Comparison of ENCODE assay signal across 27 mouse cellular contexts in genomic region chr9:118584838-118585237, GRCm38 (mm10). TPM values are rescaled to one million over a fixed set of nuclear protein-coding genes. Genes with fewer than 3 reads are reported as not detected.
DNase-seq lines count a peak whose midpoint lies in the region; ATAC-seq and TF ChIP-seq lines count a peak whose summit lies in the region.
"Had no signal": no experiment of that assay in that cellular context is flagged by ENCODE, and none has a peak within 500 bp of the region (broad histone marks: within the 10 kb centered on the region; RNA-seq: fewer than 3 reads in every experiment).

No protein-coding gene starts in this region.

- ATAC-seq in heart, postnatal 0 days (ENCODE audit: insufficient read depth, low read depth), result peak; percentile 24; the same call in 1 of the 2 replicates
- ATAC-seq in midbrain, embryonic 16.5 days, result no peak
- ATAC-seq: forebrain, embryonic 15.5 days; hindbrain, embryonic 16.5 days; intestine, embryonic 15.5 days had no signal

- DNase-seq in heart, postnatal 0 days (ENCODE audit: low spot score), result no peak
- no peak for DNase-seq in heart, adult 18-20 months
- DNase-seq in CH12.LX (ENCODE audit: extremely low read depth), result no peak
- DNase-seq in MN1 (ENCODE audit: low spot score), result no peak
- DNase-seq: adrenal gland, adult 8-10 months; adrenal gland, postnatal 25 days; B cell, adult 2 months; cerebellum, adult 11-12 months; cerebellum, adult 8-10 months; cerebellum, postnatal 10 days; cerebellum, postnatal 36 days; embryo, embryonic 11 days; gastrocnemius, postnatal 10 days; gastrocnemius, postnatal 36 days; heart, adult 11 months; heart, postnatal 36 days; kidney, adult 11 months; kidney, adult 8-10 months had no signal

- 61% methylated on average over 1 of the region's 1 CpGs for WGBS in heart, postnatal 0 days
- 100% methylated on average over 1 of the region's 1 CpGs for WGBS in midbrain, embryonic 16.5 days

- no peak for TF ChIP-seq EP300 in heart, postnatal 0 days (IDR thresholded peaks at IDR 0.05; ENCODE audit: low read depth)
- TF ChIP-seq EP300 in CH12.LX (IDR thresholded peaks at IDR 0.05; ENCODE audit: low read length), result no peak

- H3K4me2 ChIP-seq in heart, postnatal 0 days (ENCODE audit: low read depth, low read length), result no peak overlapping the region
- no peak overlapping the region for H3K4me2 ChIP-seq in CH12.LX (ENCODE audit: insufficient read depth, low read depth, poor library complexity, severe bottlenecking)
- H3K4me2 ChIP-seq in myocyte (ENCODE audit: low read depth), result no peak overlapping the region
- H3K4me2 ChIP-seq in midbrain, embryonic 16.5 days (ENCODE audit: low read length), result no peak overlapping the region
- H3K4me2 ChIP-seq: forebrain, embryonic 15.5 days; heart, embryonic 13.5 days; hindbrain, embryonic 13.5 days; intestine, embryonic 15.5 days had no signal

- H3K36me3 ChIP-seq in heart, postnatal 0 days (replicated peaks; ENCODE audit: control insufficient read depth, insufficient read depth, low read length), result peaks cover 28% of the 10 kb centered on the region
- H3K36me3 ChIP-seq in CH12.LX (replicated peaks in 1 of 2; ENCODE audit: control insufficient read depth in 1 of 2, insufficient read depth in 1 of 2, low read length in 1 of 2) (peaks cover 16 to 62% of the 10 kb centered on the region in 2 experiments), myocyte (ENCODE audit: control insufficient read depth, insufficient read depth) (peaks cover 23% of the 10 kb centered on the region)
- peaks cover 2% of the 10 kb centered on the region for H3K36me3 ChIP-seq in midbrain, embryonic 16.5 days (ENCODE audit: control insufficient read depth, insufficient read depth, low read length)

- TF ChIP-seq RAD21 in CH12.LX (IDR thresholded peaks at IDR 0.05; ENCODE audit: low read depth, low read length), result no peak

- H3K4me3 ChIP-seq in heart, postnatal 0 days (ENCODE audit: low read depth, low read length), result no peak overlapping the region
- no peak overlapping the region for H3K4me3 ChIP-seq in CH12.LX (replicated peaks in 1 of 3; ENCODE audit: low read depth in 2 of 3, low read length in 2 of 3, poor library complexity in 1 of 3)
- no peak overlapping the region for H3K4me3 ChIP-seq in myocyte
- H3K4me3 ChIP-seq in midbrain, embryonic 16.5 days (ENCODE audit: low read depth, low read length), result no peak overlapping the region
- H3K4me3 ChIP-seq: forebrain, embryonic 10.5 days; forebrain, embryonic 15.5 days; heart, embryonic 13.5 days; hindbrain, embryonic 10.5 days; hindbrain, embryonic 13.5 days; intestine, embryonic 15.5 days had no signal

- no peak for TF ChIP-seq CTCF in heart, postnatal 0 days (IDR thresholded peaks at IDR 0.05; ENCODE audit: low read depth)
- TF ChIP-seq CTCF in CH12.LX (conservative IDR thresholded peaks at IDR 0.05 in 1 of 2, IDR thresholded peaks at IDR 0.05 in 1 of 2; ENCODE audit: low read depth in 2 of 2, low read length in 2 of 2), result no peak

- H3K79me2 ChIP-seq in CH12.LX (replicated peaks; ENCODE audit: control insufficient read depth, extremely low read depth, insufficient read depth, poor library complexity, severe bottlenecking), result no peaks in the 10 kb centered on the region
- no peaks in the 10 kb centered on the region for H3K79me2 ChIP-seq in myocyte (ENCODE audit: control insufficient read depth, insufficient read depth)

- TF ChIP-seq POLR2A in CH12.LX (IDR thresholded peaks at IDR 0.05; ENCODE audit: low read depth, low read length) (no peak), myocyte (IDR thresholded peaks at IDR 0.05; ENCODE audit: insufficient read length, low read depth) (no peak)

- no peaks in the 10 kb centered on the region for H3K27me3 ChIP-seq in heart, postnatal 0 days (ENCODE audit: control insufficient read depth, insufficient read depth, low read length)
- no peaks in the 10 kb centered on the region for H3K27me3 ChIP-seq in CH12.LX (replicated peaks)
- H3K27me3 ChIP-seq in myocyte (ENCODE audit: control insufficient read depth, insufficient read depth, insufficient read length), result no peaks in the 10 kb centered on the region
- no peaks in the 10 kb centered on the region for H3K27me3 ChIP-seq in midbrain, embryonic 16.5 days (ENCODE audit: control insufficient read depth, insufficient read depth, low read depth, low read length)
- H3K27me3 ChIP-seq: forebrain, embryonic 15.5 days; heart, embryonic 13.5 days; hindbrain, embryonic 13.5 days; intestine, embryonic 15.5 days had no signal

- in situ Hi-C loops in CH12.LX (cut with MboI; ENCODE audit: low pct_ligation_motif_present, low pct_unique_long_range_greater_than_20kb, low sequenced_read_pairs), result loop anchor here (25.0 kb wide), 2 partner anchors 327 to 477 kb away; partner anchors contain the start of gene Vill

- peaks cover 4% of the 10 kb centered on the region for H3K4me1 ChIP-seq in heart, postnatal 0 days (ENCODE audit: control insufficient read depth, insufficient read depth)
- H3K4me1 ChIP-seq in CH12.LX (ENCODE audit: control insufficient read depth in 1 of 2, insufficient read depth in 2 of 2), result peaks cover 0 to 16% of the 10 kb centered on the region in 2 experiments; a peak in 2 of 4 replicates
- H3K4me1 ChIP-seq in midbrain, embryonic 16.5 days (ENCODE audit: control insufficient read depth, insufficient read depth, low read length), result no peaks in the 10 kb centered on the region
- H3K4me1 ChIP-seq: forebrain, embryonic 15.5 days had no signal

- H3K9ac ChIP-seq in heart, postnatal 0 days (replicated peaks; ENCODE audit: low read depth, low read length), result no peak overlapping the region
- H3K9ac ChIP-seq in CH12.LX (ENCODE audit: insufficient read depth, low read depth), result no peak overlapping the region
- no peak overlapping the region for H3K9ac ChIP-seq in midbrain, embryonic 16.5 days (ENCODE audit: low read depth, low read length)
- H3K9ac ChIP-seq: forebrain, embryonic 15.5 days; heart, embryonic 13.5 days; hindbrain, embryonic 13.5 days; intestine, embryonic 15.5 days had no signal

- H3ac ChIP-seq in myocyte (ENCODE audit: control insufficient read depth, insufficient read length), result no peak overlapping the region

- no peaks in the 10 kb centered on the region for H3K9me3 ChIP-seq in heart, postnatal 0 days (replicated peaks; ENCODE audit: control insufficient read depth, low read length)
- H3K9me3 ChIP-seq in CH12.LX (replicated peaks; ENCODE audit: low read length), result no peaks in the 10 kb centered on the region
- H3K9me3 ChIP-seq in midbrain, embryonic 16.5 days (replicated peaks; ENCODE audit: control insufficient read depth, low read length, poor library complexity, severe bottlenecking), result no peaks in the 10 kb centered on the region
- H3K9me3 ChIP-seq: forebrain, embryonic 10.5 days; forebrain, embryonic 15.5 days; heart, embryonic 13.5 days; hindbrain, embryonic 10.5 days; hindbrain, embryonic 13.5 days; intestine, embryonic 15.5 days had no signal

- H3K27ac ChIP-seq in heart, postnatal 0 days (ENCODE audit: low read depth), result no peak overlapping the region
- no peak overlapping the region for H3K27ac ChIP-seq in CH12.LX (ENCODE audit: insufficient read depth, low read depth)
- H3K27ac ChIP-seq in midbrain, embryonic 16.5 days (ENCODE audit: low read length), result no peak overlapping the region
- H3K27ac ChIP-seq: forebrain, embryonic 10.5 days; forebrain, embryonic 15.5 days; heart, embryonic 13.5 days; hindbrain, embryonic 10.5 days; hindbrain, embryonic 13.5 days; intestine, embryonic 15.5 days had no signal

- dilution Hi-C loops in CH12.LX (cut with MboI; ENCODE audit: extremely low pct_ligation_motif_present, extremely low pct_unique_long_range_greater_than_20kb, low sequenced_read_pairs), result no loop called here

TF ChIP-seq in CH12.LX, 34 proteins besides CTCF, POLR2A, EP300 and RAD21:
- TF ChIP-seq MAFK (IDR thresholded peaks at IDR 0.05; ENCODE audit: insufficient replicate concordance, low read length) (0 out of 2 replicates have a peak, but pooled peaks have one; percentile 27), SMC3 (IDR thresholded peaks at IDR 0.05; ENCODE audit: low read depth, low read length) (no peak)

TF ChIP-seq in myocyte, 11 proteins besides CTCF, POLR2A, EP300 and RAD21:
- TF ChIP-seq MAX (IDR thresholded peaks at IDR 0.05; ENCODE audit: low read depth) (no peak), CEBPB (IDR thresholded peaks at IDR 0.05; ENCODE audit: insufficient read depth, poor library complexity, severe bottlenecking) (no peak), SRF (IDR thresholded peaks at IDR 0.05; ENCODE audit: control insufficient read depth, insufficient read length, low read depth) (no peak), POLR2AphosphoS2 (IDR thresholded peaks at IDR 0.05; ENCODE audit: insufficient read length, low read depth) (peak; percentile 2), MYOG (IDR thresholded peaks at IDR 0.05; ENCODE audit: control insufficient read depth in 1 of 3, insufficient read depth in 1 of 3, insufficient read length in 2 of 3, low read depth in 2 of 3) (no peak), TCF3 (IDR thresholded peaks at IDR 0.05; ENCODE audit: insufficient read length, low read depth) (no peak)

RNA-seq across cellular contexts. Expression of gene Itga9, which starts 21.7 kb away (rescaled TPM):
- 41.4 and 61.5 TPM in 2 replicates for total RNA-seq in heart, postnatal 0 days (2014; rRNA removed; ENCODE audit: low replicate concordance)
- polyA plus RNA-seq in heart, postnatal 0 days (2015; fragmentation: Nextera tagmentation; extraction: Ambion mirVana), result 8.2 and 10.7 TPM in 2 replicates
- 10 to 100 TPM; 35.0 to 36.2 TPM for total RNA-seq in heart, adult 18-20 months (2021)
- total RNA-seq in CH12.LX (2012; rRNA removed) (not detected in 2 replicates), CH12.LX (2014; rRNA removed) (not detected in 2 replicates)
- polyA plus RNA-seq in CH12.LX (2012; ENCODE audit: insufficient read length, low read depth) (0.19 TPM in 1 of 2 replicates, not detected in the other), myocyte (2012; fragmentation: generic; extraction: Trizol) (0.14 TPM)
- polyA plus RNA-seq in midbrain, embryonic 16.5 days (2015; fragmentation: Nextera tagmentation; extraction: Ambion mirVana), result 0.97 and 1.0 TPM in 2 replicates
